Mouse (Mus musculus) limb, embryonic 11.5 days (tissue): ENCODE measurements around the gene Meltf. TPM values are rescaled to one million over a fixed set of nuclear protein-coding genes. Genes with fewer than 3 reads are reported as not detected.

Experiments used
- ATAC-seq: fragments of 200-750 bp; cut with Nextera tagmentation; 2 replicates; pipeline ENCODE4 v1.8.0; 2017; ENCODE audit warnings: low read depth; ENCODE audit not compliant: insufficient number of reproducible peaks, low FRiP score, low TSS enrichment
- DNase-seq: peaks from one replicate; pipeline ENCODE4 v3.0.0-alpha.2; 2015; ENCODE audit warnings: low spot score
- H3K27ac ChIP-seq: fragments of 300-500 bp; sonication (generic); replicated peaks from 2 replicates; pipeline ENCODE4 v1.5.1; 2014; ENCODE audit warnings: low read depth, mild to moderate bottlenecking, low read length
- H3K27me3 ChIP-seq: fragments of 300-500 bp; sonication (generic); 2 replicates; pipeline ENCODE4 v1.6.1; 2014; ENCODE audit warnings: mild to moderate bottlenecking, low read length, mixed read lengths; ENCODE audit not compliant: control insufficient read depth, insufficient read depth
- H3K36me3 ChIP-seq: fragments of 300-500 bp; sonication (generic); 2 replicates; pipeline ENCODE4 v1.6.1; 2014; ENCODE audit warnings: mild to moderate bottlenecking, low read length, moderate library complexity, mixed read lengths; ENCODE audit not compliant: control insufficient read depth, insufficient read depth
- H3K4me1 ChIP-seq: fragments of 300-500 bp; sonication (generic); 2 replicates; pipeline ENCODE4 v1.6.1; 2014; ENCODE audit warnings: low read length, mixed read lengths; ENCODE audit not compliant: control insufficient read depth, insufficient read depth
- H3K4me2 ChIP-seq: fragments of 300-500 bp; sonication (generic); 2 replicates; pipeline ENCODE4 v1.6.1; 2014; ENCODE audit warnings: low read depth, mild to moderate bottlenecking, moderate library complexity; ENCODE audit not compliant: severe bottlenecking
- H3K4me3 ChIP-seq: fragments of 300-500 bp; sonication (generic); 2 replicates; pipeline ENCODE4 v1.5.1; 2014; ENCODE audit warnings: low read depth, low read length
- H3K9ac ChIP-seq: fragments of 300-500 bp; sonication (generic); 2 replicates; pipeline ENCODE4 v1.6.1; 2014; ENCODE audit warnings: mild to moderate bottlenecking, low read length
- H3K9me3 ChIP-seq: fragments of 300-500 bp; sonication (generic); 2 replicates; pipeline ENCODE4 v1.6.1; 2016; ENCODE audit warnings: low read length; ENCODE audit not compliant: control insufficient read depth
- WGBS: fragments of 180-500 bp; shearing (Covaris S2); extraction: QIAGEN DNeasy Blood & Tissue Kit; methylation state at CpG from one replicate; pipeline ENCODE4 v1.1.7; 2014; 5-methylcytosine and 5-hydroxymethylcytosine counted together
- polyA plus RNA-seq: library from polyadenylated mRNA; unstranded; fragments of >200 nt; fragmentation: Nextera tagmentation; extraction: Ambion mirVana; gene quantifications from 2 replicates; pipeline ENCODE4 v1.2.1, GENCODE M21; 2014

Gene Meltf
- polyA plus RNA-seq, 1 experiment from 2014 or later: 0.23 TPM

GRCm38 (mm10) chr16:31882381-31882908, 3.8 kb downstream of the Meltf start:
- H3K9ac ChIP-seq: no peak overlapping the region
- whole genome bisulfite sequencing: 73% methylated on average over 9 of the region's 9 CpGs
- H3K27me3 ChIP-seq: no peaks in the 10 kb centered on the region
- peaks cover 6% of the 10 kb centered on the region; the same call in 1 of the 2 replicates for H3K4me1 ChIP-seq
- H3K27ac ChIP-seq: no peak overlapping the region
- DNase-seq (no peak), ATAC-seq (no peak)
- H3K36me3 ChIP-seq: no peaks in the 10 kb centered on the region
- H3K4me2 ChIP-seq: no peak overlapping the region
- no peaks in the 10 kb centered on the region for H3K9me3 ChIP-seq
- no peak overlapping the region for H3K4me3 ChIP-seq

GRCm38 (mm10) chr16:31883302-31883701, 4.7 kb downstream of the Meltf start:
- no peak overlapping the region for H3K4me3 ChIP-seq
- H3K4me1 ChIP-seq: peaks cover 6% of the 10 kb centered on the region; the same call in 1 of the 2 replicates
- H3K36me3 ChIP-seq: no peaks in the 10 kb centered on the region
- WGBS: 68% methylated on average over 14 of the region's 14 CpGs
- ATAC-seq (no peak), DNase-seq (no peak)
- no peaks in the 10 kb centered on the region for H3K9me3 ChIP-seq
- H3K4me2 ChIP-seq: peak overlapping the region; percentile 13; the same call in 1 of the 2 replicates
- no peak overlapping the region for H3K9ac ChIP-seq
- H3K27ac ChIP-seq: no peak overlapping the region
- no peaks in the 10 kb centered on the region for H3K27me3 ChIP-seq

- 0 out of 2 replicates have a peak overlapping the region, but pooled peaks have one; percentile 4 for H3K9ac ChIP-seq
- H3K9me3 ChIP-seq: no peaks in the 10 kb centered on the region
- peak; percentile 36 for DNase-seq
- 0 out of 2 replicates have a peak, but pooled peaks have one; percentile 44 for ATAC-seq
- H3K27ac ChIP-seq: no peak overlapping the region
- peaks cover 5% of the 10 kb centered on the region; the same call in 1 of the 2 replicates for H3K4me1 ChIP-seq
- peak overlapping the region; percentile 13; the same call in 1 of the 2 replicates for H3K4me2 ChIP-seq
- no peak overlapping the region for H3K4me3 ChIP-seq
- no peaks in the 10 kb centered on the region for H3K27me3 ChIP-seq
- no peaks in the 10 kb centered on the region for H3K36me3 ChIP-seq
- WGBS: 8% methylated on average over 6 of the region's 6 CpGs
These were observed 5.3 kb downstream of the Meltf start for GRCm38 (mm10) chr16:31883902-31884301.

- no peaks in the 10 kb centered on the region for H3K36me3 ChIP-seq
- WGBS: 83% methylated on average over 7 of the region's 7 CpGs
- no peak for DNase-seq
- no peaks in the 10 kb centered on the region for H3K9me3 ChIP-seq
- H3K4me1 ChIP-seq: no peaks in the 10 kb centered on the region
- no peak overlapping the region for H3K27ac ChIP-seq
- H3K9ac ChIP-seq: no peak overlapping the region
- no peak overlapping the region for H3K4me2 ChIP-seq
- H3K4me3 ChIP-seq: no peak overlapping the region
- no peak for ATAC-seq
- H3K27me3 ChIP-seq: no peaks in the 10 kb centered on the region
These were observed 12.3 kb downstream of the Meltf start for GRCm38 (mm10) chr16:31890907-31891306.

GRCm38 (mm10) chr16:31893396-31894141, 15.0 kb downstream of the Meltf start:
- DNase-seq (no peak), ATAC-seq (no peak)
- Histone ChIP-seq H3K27me3 (no peaks in the 10 kb centered on the region), H3K4me1 (peaks cover 10% of the 10 kb centered on the region), H3K4me2 (no peak overlapping the region), H3K9ac (no peak overlapping the region), H3K36me3 (no peaks in the 10 kb centered on the region), H3K27ac (no peak overlapping the region), H3K9me3 (no peaks in the 10 kb centered on the region), H3K4me3 (no peak overlapping the region)
- WGBS: 64% methylated on average over 5 of the region's 5 CpGs

- no peak overlapping the region for H3K27ac ChIP-seq
- 0 out of 2 replicates have a peak, but pooled peaks have one; percentile 19 for ATAC-seq
- 13% methylated on average over 28 of the region's 29 CpGs for WGBS
These were observed 18.6 kb downstream of the Meltf start for GRCm38 (mm10) chr16:31896971-31897774.

GRCm38 (mm10) chr16:31898546-31899326, 20.1 kb downstream of the Meltf start:
- no peak overlapping the region for H3K4me3 ChIP-seq
- H3K27me3 ChIP-seq: no peaks in the 10 kb centered on the region
- H3K27ac ChIP-seq: no peak overlapping the region
- H3K9ac ChIP-seq: no peak overlapping the region
- H3K9me3 ChIP-seq: no peaks in the 10 kb centered on the region
- WGBS: 87% methylated on average over 18 of the region's 18 CpGs
- DNase-seq (no peak), ATAC-seq (peak; percentile 47; the same call in 1 of the 2 replicates)
- no peak overlapping the region for H3K4me2 ChIP-seq
- peaks cover 10% of the 10 kb centered on the region for H3K4me1 ChIP-seq
- H3K36me3 ChIP-seq: no peaks in the 10 kb centered on the region

More at GRCm38 (mm10) chr16:31896971-31897774, 18.6 kb downstream of the Meltf start:
- H3K36me3 ChIP-seq: no peaks in the 10 kb centered on the region
- peak; percentile 73 for DNase-seq
- H3K4me2 ChIP-seq: peak overlapping the region; percentile 52
- peaks cover 10% of the 10 kb centered on the region for H3K4me1 ChIP-seq
- H3K9me3 ChIP-seq: no peaks in the 10 kb centered on the region
- H3K9ac ChIP-seq: peak overlapping the region; percentile 47
- H3K4me3 ChIP-seq: peak overlapping the region; percentile 16; the same call in 1 of the 2 replicates
- no peaks in the 10 kb centered on the region for H3K27me3 ChIP-seq
